19 mouse cellular contexts compared by ENCODE assay signal in the genomic region with DNA sequence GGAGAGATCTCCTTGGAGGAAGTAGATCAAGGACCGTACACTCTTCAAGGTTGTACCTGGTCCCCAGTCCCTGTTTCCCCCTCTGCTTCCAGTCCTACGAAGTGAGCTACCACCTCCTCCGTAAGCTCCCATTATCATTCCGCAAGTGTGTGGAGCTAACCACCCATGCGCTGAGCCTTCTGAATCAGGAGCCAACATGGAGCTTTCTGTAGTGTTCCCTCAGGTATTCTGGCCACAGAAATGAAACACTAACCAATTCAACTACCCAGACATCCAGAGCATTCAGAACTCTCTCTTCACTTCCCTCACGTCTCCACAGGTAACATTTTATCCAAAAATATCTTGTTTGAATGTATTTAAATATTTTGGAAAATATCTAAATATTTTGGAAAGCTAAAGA.
DNase-seq lines count a peak whose midpoint lies in the region; ATAC-seq and TF ChIP-seq lines count a peak whose summit lies in the region.
"Had no signal": no experiment of that assay in that cellular context is flagged by ENCODE, and none has a peak within 500 bp of the region (broad histone marks: within the 10 kb centered on the region; RNA-seq: fewer than 3 reads in every experiment).

No protein-coding gene starts in this region.

- DNase-seq in kidney, adult 2 months = peak; percentile 64
- no peak for DNase-seq in kidney, postnatal 4 days
- peak; percentile 28 to 56 for DNase-seq in kidney, adult 8-10 months
- DNase-seq in kidney, postnatal 36 days = peak; percentile 30 to 34
- no peak for DNase-seq in c-Kit-positive CD71-positive TER-119-positive erythroid progenitor cells, embryonic 14.5 days (ENCODE audit: low spot score)
- DNase-seq in Muller cell, postnatal 12 days (ENCODE audit: inconsistent ontology term) = no peak
- DNase-seq: adrenal gland, postnatal 36 days; cerebellum, adult 2 months; heart, adult 18-20 months; layer of hippocampus, postnatal 36 days; lung, postnatal 36 days; thymus, postnatal 14 days had no signal

- WGBS in kidney, adult 2 months = 40% methylated on average over 6 of the region's 6 CpGs
- WGBS in stomach, embryonic 14.5 days = 90% methylated on average over 6 of the region's 6 CpGs
- WGBS in midbrain, embryonic 16.5 days = 94% methylated on average over 6 of the region's 6 CpGs

- H3K4me1 ChIP-seq in kidney, adult 2 months (ENCODE audit: control insufficient read depth, insufficient read depth, low read length) = peaks cover 21% of the 10 kb centered on the region; the same call in 1 of the 2 replicates
- H3K4me1 ChIP-seq in stomach, embryonic 14.5 days (ENCODE audit: control insufficient read depth, insufficient read depth, low read length) = no peaks in the 10 kb centered on the region; the same call in 1 of the 2 replicates
- H3K4me1 ChIP-seq in midbrain, embryonic 16.5 days (ENCODE audit: control insufficient read depth, insufficient read depth, low read length) = no peaks in the 10 kb centered on the region
- H3K4me1 ChIP-seq: limb, embryonic 15.5 days had no signal

- H3K27ac ChIP-seq in kidney, adult 2 months (ENCODE audit: insufficient read depth, low read depth, low read length) = peak overlapping the region; percentile 89
- H3K27ac ChIP-seq in stomach, embryonic 14.5 days (ENCODE audit: low read length) = peak overlapping the region; percentile 53; the same call in 1 of the 2 replicates
- H3K27ac ChIP-seq in midbrain, embryonic 16.5 days (ENCODE audit: low read length) = no peak overlapping the region
- H3K27ac ChIP-seq: embryonic facial prominence, embryonic 10.5 days; heart, embryonic 13.5 days; hindbrain, embryonic 15.5 days; limb, embryonic 15.5 days had no signal

- H3K36me3 ChIP-seq in kidney, adult 2 months (ENCODE audit: control insufficient read depth, insufficient read depth, low read length) = no peaks in the 10 kb centered on the region
- H3K36me3 ChIP-seq in stomach, embryonic 14.5 days (ENCODE audit: control insufficient read depth, insufficient read depth, low read length) = no peaks in the 10 kb centered on the region
- no peaks in the 10 kb centered on the region for H3K36me3 ChIP-seq in midbrain, embryonic 16.5 days (ENCODE audit: control insufficient read depth, insufficient read depth, low read length)
- H3K36me3 ChIP-seq: embryonic facial prominence, embryonic 10.5 days; G1E; heart, embryonic 13.5 days; hindbrain, embryonic 15.5 days; limb, embryonic 15.5 days had no signal

- TF ChIP-seq CTCF in kidney, adult 2 months (conservative IDR thresholded peaks at IDR 0.05; ENCODE audit: insufficient read depth, insufficient read length, low read depth, low read length) = no peak

- H3K9ac ChIP-seq in stomach, embryonic 14.5 days (replicated peaks; ENCODE audit: low read depth, low read length) = no peak overlapping the region
- H3K9ac ChIP-seq in midbrain, embryonic 16.5 days (ENCODE audit: low read depth, low read length) = no peak overlapping the region
- H3K9ac ChIP-seq: heart, embryonic 13.5 days; hindbrain, embryonic 15.5 days; limb, embryonic 15.5 days had no signal

- H3K4me2 ChIP-seq in stomach, embryonic 14.5 days (replicated peaks; ENCODE audit: low read depth, low read length) = no peak overlapping the region
- no peak overlapping the region for H3K4me2 ChIP-seq in midbrain, embryonic 16.5 days (ENCODE audit: low read length)
- H3K4me2 ChIP-seq: heart, embryonic 13.5 days; hindbrain, embryonic 15.5 days; limb, embryonic 15.5 days had no signal

- no peaks in the 10 kb centered on the region for H3K9me3 ChIP-seq in stomach, embryonic 14.5 days (ENCODE audit: control insufficient read depth, low read depth, low read length)
- no peaks in the 10 kb centered on the region for H3K9me3 ChIP-seq in midbrain, embryonic 16.5 days (replicated peaks; ENCODE audit: control insufficient read depth, low read length, poor library complexity, severe bottlenecking)
- H3K9me3 ChIP-seq: embryonic facial prominence, embryonic 10.5 days; G1E; heart, embryonic 13.5 days; hindbrain, embryonic 15.5 days; limb, embryonic 15.5 days had no signal

- TF ChIP-seq POLR2A in kidney, adult 2 months (IDR thresholded peaks at IDR 0.05; ENCODE audit: low read depth, low read length) = no peak

- H3K4me3 ChIP-seq in kidney, adult 2 months (ENCODE audit: insufficient read depth, low read depth, low read length) = 0 out of 2 replicates have a peak overlapping the region, but pooled peaks have one; percentile 0
- H3K4me3 ChIP-seq in stomach, embryonic 14.5 days (ENCODE audit: low read depth, low read length) = no peak overlapping the region
- H3K4me3 ChIP-seq in midbrain, embryonic 16.5 days (ENCODE audit: low read depth, low read length) = no peak overlapping the region
- H3K4me3 ChIP-seq: embryonic facial prominence, embryonic 10.5 days; heart, embryonic 13.5 days; hindbrain, embryonic 15.5 days; limb, embryonic 15.5 days had no signal

- no peaks in the 10 kb centered on the region for H3K27me3 ChIP-seq in kidney, adult 2 months (replicated peaks; ENCODE audit: control insufficient read depth, insufficient read depth, low read length)
- no peaks in the 10 kb centered on the region for H3K27me3 ChIP-seq in stomach, embryonic 14.5 days (ENCODE audit: control insufficient read depth, insufficient read depth, low read length)
- no peaks in the 10 kb centered on the region for H3K27me3 ChIP-seq in midbrain, embryonic 16.5 days (ENCODE audit: control insufficient read depth, insufficient read depth, low read depth, low read length)
- H3K27me3 ChIP-seq: heart, embryonic 13.5 days; hindbrain, embryonic 15.5 days; limb, embryonic 15.5 days had no signal

- no peak for ATAC-seq in stomach, embryonic 14.5 days (ENCODE audit: insufficient number of reproducible peaks, insufficient read depth, low FRiP score, low read depth)
- ATAC-seq in midbrain, embryonic 16.5 days = no peak

Comparison
In these comparisons a context has a peak if more than half of its experiments do, and no peak if none do; other contexts are left out.
1. DNase-seq: peak in kidney, adult 2 months (single experiment), kidney, adult 8-10 months (2 of 2) and kidney, postnatal 36 days (2 of 2); none in kidney, postnatal 4 days (0 of 2), c-Kit-positive CD71-positive TER-119-positive erythroid progenitor cells, embryonic 14.5 days (single experiment) and Muller cell, postnatal 12 days (single experiment).